ENCODE assay signal across 8 mouse cellular contexts in genomic region chr16:22429377-22429776, GRCm38 (mm10). TPM values are rescaled to one million over a fixed set of nuclear protein-coding genes. Genes with fewer than 3 reads are reported as not detected.
DNase-seq lines count a peak whose midpoint lies in the region; ATAC-seq and TF ChIP-seq lines count a peak whose summit lies in the region.

No protein-coding gene starts in this region.

- 27% methylated on average over 8 of the region's 8 CpGs for WGBS in limb, embryonic 12.5 days
- WGBS in neural tube, embryonic 15.5 days = 8% methylated on average over 8 of the region's 8 CpGs

- no peaks in the 10 kb centered on the region for H3K27me3 ChIP-seq in limb, embryonic 12.5 days
- peaks cover 13% of the 10 kb centered on the region for H3K27me3 ChIP-seq in neural tube, embryonic 15.5 days (replicated peaks)

- no peak for ATAC-seq in limb, embryonic 12.5 days (ENCODE audit: insufficient number of reproducible peaks, insufficient read depth, low FRiP score, low TSS enrichment, low read depth)
- no peak; the same call in 1 of the 2 replicates for ATAC-seq in neural tube, embryonic 15.5 days (ENCODE audit: low FRiP score)

- H3K9ac ChIP-seq in limb, embryonic 12.5 days (replicated peaks) = no peak overlapping the region
- 0 out of 2 replicates have a peak overlapping the region, but pooled peaks have one; percentile 6 for H3K9ac ChIP-seq in neural tube, embryonic 15.5 days (replicated peaks)

- H3K27ac ChIP-seq in layer of hippocampus, adult 2 months = peak overlapping the region; percentile 61
- peak overlapping the region; percentile 27; the same call in 1 of the 2 replicates for H3K27ac ChIP-seq in embryonic fibroblast, embryonic 13.5 days (ENCODE audit: insufficient read depth, low read length)
- H3K27ac ChIP-seq in limb, embryonic 12.5 days = peak overlapping the region; percentile 75
- H3K27ac ChIP-seq in neural tube, embryonic 15.5 days (replicated peaks) = peak overlapping the region; percentile 72

- peaks cover 13% of the 10 kb centered on the region for H3K4me1 ChIP-seq in embryonic fibroblast, embryonic 13.5 days (ENCODE audit: control insufficient read depth, insufficient read depth, low read length)
- peaks cover 36% of the 10 kb centered on the region for H3K4me1 ChIP-seq in limb, embryonic 12.5 days (replicated peaks)
- H3K4me1 ChIP-seq in neural tube, embryonic 15.5 days = peaks cover 37% of the 10 kb centered on the region

- no peak for TF ChIP-seq CTCF in layer of hippocampus, adult 2 months (conservative IDR thresholded peaks at IDR 0.05)
- no peak for TF ChIP-seq CTCF in embryonic fibroblast, embryonic 13.5 days (IDR thresholded peaks at IDR 0.05; ENCODE audit: borderline replicate concordance, insufficient read depth, low read length)

- H3K4me2 ChIP-seq in limb, embryonic 12.5 days = peak overlapping the region; percentile 48
- peak overlapping the region; percentile 53 for H3K4me2 ChIP-seq in neural tube, embryonic 15.5 days

- no peak for TF ChIP-seq POLR2A in embryonic fibroblast, embryonic 13.5 days (IDR thresholded peaks at IDR 0.05; ENCODE audit: low read depth, low read length)

- peaks cover 17% of the 10 kb centered on the region for H3K36me3 ChIP-seq in limb, embryonic 12.5 days
- no peaks in the 10 kb centered on the region for H3K36me3 ChIP-seq in neural tube, embryonic 15.5 days

- peak overlapping the region; percentile 1 for H3K4me3 ChIP-seq in layer of hippocampus, adult 2 months
- no peak overlapping the region for H3K4me3 ChIP-seq in embryonic fibroblast, embryonic 13.5 days (ENCODE audit: insufficient read depth, low read length)
- no peak overlapping the region for H3K4me3 ChIP-seq in limb, embryonic 12.5 days (replicated peaks)
- H3K4me3 ChIP-seq in neural tube, embryonic 15.5 days (replicated peaks) = peak overlapping the region; percentile 26

- H3K9me3 ChIP-seq in limb, embryonic 12.5 days = no peaks in the 10 kb centered on the region
- no peaks in the 10 kb centered on the region for H3K9me3 ChIP-seq in neural tube, embryonic 15.5 days (replicated peaks)

- no peak for DNase-seq in layer of hippocampus, adult 2 months (ENCODE audit: low spot score in 2 of 2)
- no peak for DNase-seq in layer of hippocampus, postnatal 25 days (ENCODE audit: extremely low spot score in 1 of 2, low spot score in 1 of 2)
- DNase-seq in adrenal gland, postnatal 36 days = no peak
- no peak for DNase-seq in Muller cell, postnatal 12 days (ENCODE audit: inconsistent ontology term)
- DNase-seq in thymus, postnatal 4 days = no peak

RNA-seq across cellular contexts. Expression of gene Etv5, which starts 10.1 kb away (rescaled TPM):
- 10 to 100 TPM; 44.8 to 45.4 TPM for total RNA-seq in layer of hippocampus, adult 2 months (2021)
- 10 to 100 TPM; 51.4 to 56.1 TPM for total RNA-seq in layer of hippocampus, postnatal 25 days (2021)
- 22.6 and 30.8 TPM in 2 replicates for polyA plus RNA-seq in embryonic fibroblast, embryonic 13.5 days (2011; ENCODE audit: insufficient read length, low read depth, missing spikeins)
- polyA plus RNA-seq in limb, embryonic 12.5 days (2016; fragmentation: Nextera tagmentation; extraction: Ambion mirVana) = 37.6 and 44.2 TPM in 2 replicates
- 22.3 and 24.6 TPM in 2 replicates for polyA plus RNA-seq in neural tube, embryonic 15.5 days (2015; fragmentation: Nextera tagmentation; extraction: Ambion mirVana)
- 10 to 100 TPM; 29.7 to 33.3 TPM for total RNA-seq in adrenal gland, postnatal 36 days (2021)

Comparison
In these comparisons a context has a peak if more than half of its experiments do, and no peak if none do; other contexts are left out.
1. H3K4me3 ChIP-seq: peak in layer of hippocampus, adult 2 months (single experiment) and neural tube, embryonic 15.5 days (single experiment); none in embryonic fibroblast, embryonic 13.5 days (single experiment) and limb, embryonic 12.5 days (single experiment).
2. Peak in every context shown above with its lines, with median percentiles within 50 percentile points of each other: H3K27ac ChIP-seq.